Mouse (Mus musculus) megakaryocyte, embryonic 14.5 days (primary cell): ENCODE results near the gene Cntrl.

ENCODE experiments used
- FLI1 ChIP-seq: IDR thresholded peaks from 2 replicates; pipeline ENCODE4 v1.6.1; 2012; ENCODE audit warnings: low read length, inconsistent platforms, mixed read lengths
- GATA1 ChIP-seq: IDR thresholded peaks from 3 replicates; pipeline ENCODE4 v1.6.1; 2012; ENCODE audit warnings: mixed read lengths, low read length, inconsistent platforms, borderline replicate concordance

- TF ChIP-seq GATA1 (no peak), FLI1 (no peak)
Observed at GRCm38 (mm10) chr2:35101443-35101842, 7.8 kb upstream of the Cntrl start, which contains the start of gene AI182371.
